Mouse (Mus musculus) c-Kit-positive CD71-positive TER-119-positive erythroid progenitor cells, embryonic 14.5 days (primary cell): Measurements from ENCODE around the gene Wdr35.

ENCODE experiments used
- DNase-seq: peaks from one replicate; pipeline ENCODE4 v3.0.0-alpha.2; 2013; ENCODE audit warnings: low spot score

Gene Wdr35

DNA sequence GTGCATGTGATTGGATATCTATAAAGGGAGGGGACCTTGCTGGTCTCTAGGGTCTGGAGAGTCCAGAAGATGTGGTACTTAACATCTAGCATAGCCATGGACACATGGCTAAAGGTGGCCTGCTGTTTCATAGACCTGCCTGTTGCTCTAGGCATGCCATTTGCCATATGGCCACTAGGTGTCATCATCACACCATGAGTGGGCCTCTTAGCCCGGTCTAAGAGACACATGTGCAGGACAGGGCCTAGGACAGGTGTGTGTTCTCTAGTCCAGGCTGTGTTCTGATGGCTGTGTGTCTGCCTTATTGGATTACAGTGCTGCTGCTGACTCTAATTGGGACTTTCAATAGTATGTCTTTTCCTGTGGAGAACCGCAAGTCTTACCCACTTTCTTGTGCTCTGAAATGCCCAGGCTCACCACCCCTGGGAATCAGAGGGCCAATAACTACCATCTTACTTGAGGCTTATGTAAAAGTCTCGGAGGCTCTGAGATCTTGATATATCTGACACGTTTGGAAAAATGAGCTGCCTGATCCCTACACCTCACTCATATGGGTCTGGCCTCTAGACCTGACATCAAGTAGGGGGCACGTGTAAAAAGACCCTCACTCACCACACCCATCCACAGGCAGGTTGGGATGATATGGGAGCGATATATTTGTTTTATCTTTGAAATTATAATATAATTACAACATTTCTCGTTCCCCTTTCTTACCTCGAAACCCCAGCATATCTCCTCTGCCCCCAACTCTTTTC is 78.6 kb downstream of the Wdr35 start:
- DNase-seq = peak; percentile 64

DNA sequence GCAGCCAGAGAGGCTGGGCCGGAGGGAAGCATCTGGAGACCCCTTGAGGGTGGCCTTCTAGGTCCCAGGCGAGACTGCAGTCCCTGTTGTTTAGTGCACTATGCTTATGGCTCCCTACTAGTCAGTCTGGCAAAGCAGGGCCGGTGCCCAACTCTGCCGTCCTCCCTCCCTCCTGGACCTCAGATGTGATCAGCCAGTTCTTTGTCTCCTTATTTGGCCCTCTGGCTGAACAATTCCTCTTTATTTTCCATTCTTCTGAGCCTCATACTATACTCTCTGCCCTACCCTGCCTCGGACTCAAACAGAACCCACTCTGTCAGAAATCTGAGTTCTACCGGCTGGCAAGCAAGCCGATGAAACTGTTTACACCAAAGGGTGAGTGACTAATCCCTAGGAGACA is 79.7 kb downstream of the Wdr35 start:
- DNase-seq = no peak

- DNase-seq = no peak
Measured at GRCm38 (mm10) chr12:9054012-9054411, 80.3 kb downstream of the Wdr35 start.

- DNase-seq = no peak
Measured at GRCm38 (mm10) chr12:9055269-9055668, 81.6 kb downstream of the Wdr35 start.

- DNase-seq = no peak
Measured at GRCm38 (mm10) chr12:9059502-9059901, 85.8 kb downstream of the Wdr35 start.

DNA sequence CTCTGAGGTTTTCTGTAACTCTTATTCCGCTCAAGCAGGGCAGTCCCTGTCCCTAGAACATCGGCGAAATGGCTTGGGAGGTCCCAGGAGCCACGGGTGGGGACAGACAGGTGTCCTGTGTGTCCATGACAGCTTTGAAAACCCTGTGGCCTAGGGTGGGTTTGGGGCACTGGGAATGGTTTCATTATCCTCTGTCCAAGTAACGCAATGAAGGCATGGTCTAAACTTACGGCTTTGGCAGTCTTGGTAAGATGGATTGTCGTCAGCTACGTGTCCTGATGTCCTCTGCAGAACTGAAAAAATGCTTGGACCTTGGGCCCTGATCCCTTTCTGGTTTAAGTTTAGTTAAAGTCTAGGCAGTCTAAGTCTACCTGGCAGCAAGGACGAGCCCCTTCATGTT is 86.3 kb downstream of the Wdr35 start:
- DNase-seq = no peak

- no peak for DNase-seq
Measured at GRCm38 (mm10) chr12:9063611-9064010, 89.9 kb downstream of the Wdr35 start.

- no peak for DNase-seq
Measured at GRCm38 (mm10) chr12:9071058-9071457, 97.4 kb downstream of the Wdr35 start.

GRCm38 (mm10) chr12:9071493-9071892 is 97.8 kb downstream of the Wdr35 start:
- DNase-seq = no peak

GRCm38 (mm10) chr12:9077554-9078125 is 103.9 kb downstream of the Wdr35 start:
- DNase-seq = no peak
